Mouse (Mus musculus): ENCODE measurements around the gene Lrfn2.

Lrfn2 gene

DNA sequence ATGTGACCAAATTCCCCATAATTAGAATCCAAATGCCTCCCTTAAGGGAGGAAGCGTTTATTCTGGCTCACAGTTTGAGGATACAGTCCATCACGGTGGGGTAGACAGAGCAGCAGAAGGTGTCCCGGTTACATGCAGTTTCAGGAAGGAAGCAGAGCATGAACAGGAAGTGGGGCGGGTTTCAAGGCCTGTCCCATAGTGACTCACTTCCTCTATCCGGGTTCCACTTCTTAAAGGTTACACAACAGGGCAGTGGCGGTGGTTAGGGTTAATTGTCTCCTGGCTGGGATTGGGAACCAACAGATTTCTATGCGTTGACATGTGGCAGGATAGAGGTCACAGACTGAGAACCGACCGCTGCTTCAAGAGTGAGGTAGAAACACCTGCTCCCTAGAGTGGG, 31.6 kb downstream of the Lrfn2 start:
- DNase-seq (ENCODE audit: low spot score in 2 of 2) = no peak

DNA sequence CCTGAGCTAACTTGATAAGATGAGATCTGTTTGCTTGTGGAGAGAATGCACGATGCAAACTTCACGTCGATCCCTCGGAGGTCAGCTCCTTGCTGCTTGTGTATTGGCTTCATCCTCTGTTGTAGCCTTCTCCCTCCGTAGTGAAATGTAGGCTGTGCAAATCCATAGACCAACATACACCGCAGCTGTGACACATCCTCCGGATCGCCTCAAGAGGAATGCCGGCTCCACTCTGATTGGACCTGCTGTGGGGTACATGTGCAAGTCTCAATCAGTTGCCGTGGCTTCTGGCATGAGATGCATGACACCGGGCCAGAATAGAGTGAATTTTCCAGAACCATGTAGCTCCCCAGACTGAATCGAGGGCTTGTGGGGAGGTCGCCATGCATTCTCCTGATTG, 36.1 kb downstream of the Lrfn2 start:
- DNase-seq (ENCODE audit: low spot score in 2 of 2) = peak; percentile 41 to 48

DNA sequence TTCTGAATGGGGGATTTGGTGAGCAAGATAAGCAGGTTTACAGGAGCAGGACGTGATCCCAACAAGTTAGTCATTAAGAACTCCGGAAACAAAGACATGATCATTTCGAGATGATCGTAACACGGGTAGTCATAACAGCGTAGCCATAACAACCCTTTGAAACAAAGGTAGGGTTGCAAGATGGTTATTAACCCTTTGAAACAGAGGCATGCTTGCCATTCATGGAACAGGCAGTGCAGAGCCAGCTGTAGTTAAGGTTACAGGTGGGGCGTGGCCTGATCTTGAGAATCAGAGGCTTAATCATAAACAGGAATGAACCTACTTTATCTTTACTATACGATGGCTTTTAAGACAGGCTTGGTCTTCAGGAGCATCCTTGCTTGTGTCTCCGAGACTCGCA, 39.1 kb downstream of the Lrfn2 start:
- DNase-seq (ENCODE audit: low spot score in 2 of 2) = no peak

DNA sequence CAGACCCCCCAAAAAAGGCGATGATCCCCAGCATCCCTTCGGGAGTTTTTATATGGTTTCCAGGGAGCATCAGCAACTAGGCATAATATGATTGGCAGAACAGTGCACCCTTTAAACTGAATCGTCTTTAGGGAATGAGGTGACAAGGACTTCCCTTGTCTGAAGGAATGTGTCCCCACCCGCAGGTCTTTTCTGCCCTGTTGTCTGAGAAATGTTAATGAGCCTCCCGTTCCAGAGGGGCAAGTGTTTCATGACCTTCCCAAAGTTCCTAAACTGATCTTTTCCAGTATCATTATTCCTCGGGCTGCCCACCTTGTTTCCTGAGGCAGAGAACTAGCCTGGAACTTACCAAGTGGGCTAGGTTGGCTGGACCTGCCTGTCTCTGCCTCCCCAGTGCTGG, 40.7 kb downstream of the Lrfn2 start:
- DNase-seq (ENCODE audit: low spot score in 2 of 2) = no peak

DNA sequence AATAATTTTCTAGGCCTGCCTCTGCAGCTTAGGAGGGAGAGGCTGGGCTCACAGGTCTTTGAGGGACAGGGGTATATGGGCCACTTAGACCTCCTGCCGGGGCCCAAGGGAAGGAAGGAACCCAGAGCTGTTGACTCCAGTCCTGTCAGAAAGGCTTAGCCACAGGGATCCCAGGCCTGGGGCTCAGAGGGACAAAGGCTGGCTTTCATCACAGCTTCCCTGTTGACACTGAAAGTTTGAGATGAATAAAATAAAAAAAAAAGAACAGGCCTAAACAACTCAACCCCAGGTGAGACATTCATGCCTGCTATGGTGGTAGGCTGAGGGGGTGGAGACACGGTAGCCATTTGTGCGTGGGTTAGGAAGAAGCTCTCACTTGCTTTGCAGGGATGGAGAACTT, 41.2 kb downstream of the Lrfn2 start:
- no peak for DNase-seq (ENCODE audit: low spot score in 2 of 2)

DNA sequence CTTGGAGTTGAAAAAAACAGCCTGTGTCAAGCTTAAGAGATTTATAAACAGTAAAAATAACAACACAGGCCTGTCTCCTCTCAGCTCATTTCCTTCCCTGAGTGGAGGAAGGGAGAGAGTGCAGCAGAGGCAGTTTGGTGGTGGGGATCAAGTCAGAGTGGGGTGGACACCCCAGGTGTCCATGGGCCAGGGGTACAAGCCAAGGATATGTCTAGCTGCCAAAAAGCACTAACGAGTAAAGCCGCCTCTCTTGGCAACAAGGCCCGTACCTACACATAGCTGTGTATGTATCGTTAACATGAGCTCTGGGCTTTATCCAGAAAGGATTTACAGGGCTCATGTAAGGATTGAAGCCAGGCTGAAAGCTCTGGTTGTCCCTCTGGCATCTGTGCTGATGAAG, 42.9 kb downstream of the Lrfn2 start:
- DNase-seq (ENCODE audit: low spot score in 2 of 2) = no peak

DNA sequence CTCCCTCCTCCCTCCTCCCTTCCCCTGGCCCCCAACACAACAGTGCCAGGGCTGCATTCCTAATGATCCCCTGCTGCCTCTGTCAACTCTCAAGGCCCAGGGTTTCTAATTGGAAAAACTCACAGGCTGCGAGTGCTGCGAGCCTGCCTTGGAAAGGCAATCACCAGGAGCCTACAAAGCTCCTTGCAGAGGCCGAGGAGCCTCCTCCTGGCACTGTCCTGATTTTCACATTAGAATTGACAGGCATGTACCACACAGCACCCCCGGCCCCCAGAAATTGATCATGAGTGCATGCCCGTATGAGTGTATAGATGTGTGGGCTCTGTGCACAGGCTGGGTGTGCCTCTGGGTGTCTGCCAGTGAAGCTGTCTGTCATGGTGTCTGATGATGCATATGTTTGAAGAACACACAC, 44.4 kb downstream of the Lrfn2 start:
- DNase-seq (ENCODE audit: low spot score in 2 of 2) = peak; percentile 75 to 84

DNA sequence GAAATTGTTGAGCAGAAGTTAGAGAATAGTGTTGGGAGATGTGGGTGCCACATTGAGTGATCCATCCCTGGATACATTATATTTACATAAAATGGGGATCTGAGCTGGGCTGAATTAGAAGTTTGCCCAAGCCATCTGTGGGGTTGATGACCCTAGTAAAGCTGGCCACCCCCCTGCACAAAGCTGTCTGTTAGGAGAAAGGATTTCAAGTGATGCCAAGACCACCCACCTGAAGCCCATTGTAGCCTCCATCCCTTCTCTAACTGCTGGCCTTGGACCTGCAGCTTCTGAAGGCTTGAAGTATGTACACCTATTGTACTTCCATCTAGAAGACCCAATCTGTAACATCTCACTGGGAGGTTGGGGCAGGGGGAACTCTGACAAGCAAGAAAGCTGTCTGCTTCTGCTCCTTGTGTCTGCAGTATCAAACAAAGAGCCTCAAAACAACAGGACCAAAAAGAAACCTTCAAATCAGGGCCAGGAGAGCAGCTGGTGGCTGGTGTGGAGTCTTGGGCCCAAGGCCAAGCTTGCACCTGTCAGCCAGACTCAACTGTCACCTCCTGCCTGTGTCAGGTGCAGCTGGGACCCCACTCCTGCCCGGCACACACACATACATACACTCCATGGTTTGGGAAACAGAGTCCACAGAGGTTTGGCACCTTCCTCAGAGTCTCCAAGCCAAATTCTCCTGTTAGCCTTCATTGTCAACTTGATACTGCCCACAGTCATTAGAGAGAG, 63.2 kb downstream of the Lrfn2 start:
- DNase-seq (ENCODE audit: low spot score in 2 of 2) = no peak

DNA sequence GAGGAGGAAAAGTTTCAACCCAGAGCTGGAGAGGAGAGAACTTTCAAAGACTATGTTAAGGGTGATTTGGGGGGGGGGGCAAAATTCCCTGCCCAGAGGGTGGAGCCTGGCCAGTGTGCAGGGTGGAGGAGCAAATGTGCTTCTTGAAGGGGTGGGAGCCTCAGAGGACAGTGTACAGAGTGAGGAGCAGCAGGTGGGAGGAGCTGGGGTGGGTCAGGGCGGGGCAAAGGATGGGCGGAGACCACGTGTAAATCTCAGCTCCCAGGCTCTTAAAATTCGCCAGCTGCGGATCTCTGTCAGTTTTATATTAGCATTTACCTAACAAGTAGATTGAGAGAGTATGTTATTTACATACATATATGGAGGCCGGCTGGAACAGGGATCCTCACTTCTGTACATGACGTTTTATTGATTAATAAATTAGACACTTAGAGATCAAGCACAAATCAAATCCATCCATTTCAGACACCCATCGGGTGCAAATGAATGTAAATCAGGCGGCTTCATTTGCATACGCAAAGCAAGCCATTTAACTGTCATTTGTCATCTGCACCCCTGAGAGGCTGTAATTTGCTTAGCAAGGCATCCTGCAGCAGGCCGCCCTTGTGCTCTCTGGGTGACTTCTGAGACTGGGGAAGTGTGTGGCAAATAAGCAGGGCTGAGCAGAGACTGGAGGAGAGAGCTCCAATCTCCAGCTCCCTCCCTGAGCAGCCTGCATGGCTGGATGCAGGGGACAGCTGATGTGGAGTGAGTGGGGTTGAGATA, 67.5 kb downstream of the Lrfn2 start:
- DNase-seq (ENCODE audit: low spot score in 2 of 2) = no peak

DNA sequence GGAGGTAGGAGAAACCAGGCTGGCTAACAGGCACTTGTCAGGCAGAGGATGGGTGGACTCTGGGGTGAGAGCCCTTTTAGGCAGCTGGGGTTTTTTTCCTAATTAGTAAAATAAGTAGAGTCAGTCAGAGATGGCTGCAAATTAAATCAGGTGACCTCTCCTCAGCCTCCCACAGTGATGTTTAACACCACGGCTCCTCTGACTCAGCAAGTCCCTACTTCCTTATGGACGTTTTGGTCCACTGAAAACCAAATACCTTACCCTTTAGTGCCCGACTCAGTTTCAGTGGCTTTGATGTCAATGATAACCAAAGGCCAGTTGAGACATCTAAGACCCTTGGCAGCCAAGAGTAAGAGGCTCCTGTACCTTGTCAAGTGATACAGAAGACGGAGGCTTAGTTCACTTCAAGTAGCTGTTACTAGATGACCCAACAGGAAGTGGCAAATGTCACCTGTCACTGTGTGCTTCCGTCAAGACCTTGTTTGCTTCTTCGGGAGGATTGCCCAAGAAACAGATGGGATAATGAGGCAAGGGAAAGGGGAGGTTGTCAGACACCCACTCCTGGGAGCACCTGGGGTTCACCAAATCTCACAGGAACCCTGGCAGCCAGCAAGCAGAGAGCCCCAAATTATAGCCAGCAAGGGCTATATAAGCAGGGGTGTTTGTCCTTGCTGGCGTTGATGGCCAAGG, 77.3 kb downstream of the Lrfn2 start:
- DNase-seq (ENCODE audit: low spot score in 2 of 2) = no peak

DNA sequence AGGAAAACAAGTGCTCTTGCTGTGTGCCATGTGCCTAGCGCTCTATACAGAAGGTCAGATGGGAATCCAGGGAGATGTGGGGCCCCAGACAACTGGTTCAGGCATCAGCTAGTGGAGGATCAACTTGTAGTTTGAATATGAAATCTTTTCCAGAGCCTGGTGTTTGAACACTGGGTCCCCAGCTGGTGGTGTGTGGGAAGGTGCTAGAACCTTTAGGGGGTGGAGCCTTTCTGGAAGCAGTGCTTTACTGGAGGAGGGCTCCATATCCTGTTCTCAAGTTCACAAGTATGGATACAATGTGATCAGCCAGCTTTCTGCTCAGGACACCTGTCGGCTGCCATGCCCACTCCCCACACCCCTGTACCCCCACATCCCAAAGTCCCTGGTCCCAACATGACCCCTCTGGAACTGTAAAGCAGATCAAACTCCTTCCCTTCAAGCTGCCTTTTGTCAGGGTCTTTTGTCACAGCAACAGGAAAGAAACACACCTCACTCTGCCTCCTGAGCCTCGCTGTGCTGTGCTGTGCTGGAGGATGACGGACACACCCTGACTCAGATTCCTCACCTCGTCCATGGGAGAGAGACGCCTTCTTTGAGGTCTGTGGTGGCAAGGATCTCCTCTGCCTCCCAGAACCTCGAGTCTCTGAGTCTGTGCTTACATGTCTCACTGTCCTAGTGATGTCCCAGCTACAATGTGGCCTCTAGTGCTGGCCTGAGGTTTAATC, 81.9 kb downstream of the Lrfn2 start:
- DNase-seq (ENCODE audit: low spot score in 2 of 2) = peak; percentile 71 to 72

DNA sequence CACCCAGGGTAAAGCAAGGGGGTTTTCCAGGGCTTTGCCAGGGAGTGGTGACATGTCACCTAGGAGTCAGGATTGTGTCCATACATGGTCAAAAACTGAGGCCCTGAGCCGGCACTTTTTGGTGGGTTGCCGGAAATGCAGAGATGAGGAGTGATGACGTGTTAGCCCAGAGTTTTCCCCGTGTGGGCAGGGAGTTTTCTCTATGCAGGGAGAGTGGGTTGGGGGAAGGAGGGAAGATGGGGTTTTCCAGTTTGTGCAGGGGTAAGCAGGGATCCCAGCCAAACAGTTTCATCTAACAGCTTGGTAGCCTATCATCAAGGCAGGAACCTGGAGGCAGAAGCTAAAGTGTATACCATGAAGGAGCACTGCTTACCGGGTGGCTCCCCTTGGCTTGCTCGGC, 83.2 kb downstream of the Lrfn2 start:
- peak; percentile 33 to 36 for DNase-seq (ENCODE audit: low spot score in 2 of 2)

DNA sequence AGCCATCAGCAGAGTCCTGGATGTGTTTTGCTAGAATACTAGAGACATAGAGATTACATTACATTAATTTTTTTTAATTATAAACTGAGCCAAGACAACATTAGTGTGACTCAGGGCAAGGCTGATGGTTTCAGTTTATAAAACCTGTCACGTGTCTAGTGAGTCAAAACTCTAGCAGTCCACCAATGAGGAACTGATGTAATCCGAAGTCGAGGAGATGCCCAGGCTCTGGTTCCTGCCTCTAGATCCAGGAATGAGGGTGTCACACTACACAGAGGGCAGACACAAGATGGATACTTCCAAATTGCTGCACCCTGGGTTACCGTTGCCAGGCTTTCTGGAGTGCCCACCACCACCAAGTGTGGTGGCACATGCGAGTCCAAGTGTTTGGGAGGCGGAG, 84.0 kb downstream of the Lrfn2 start:
- DNase-seq (ENCODE audit: low spot score in 2 of 2) = no peak

DNA sequence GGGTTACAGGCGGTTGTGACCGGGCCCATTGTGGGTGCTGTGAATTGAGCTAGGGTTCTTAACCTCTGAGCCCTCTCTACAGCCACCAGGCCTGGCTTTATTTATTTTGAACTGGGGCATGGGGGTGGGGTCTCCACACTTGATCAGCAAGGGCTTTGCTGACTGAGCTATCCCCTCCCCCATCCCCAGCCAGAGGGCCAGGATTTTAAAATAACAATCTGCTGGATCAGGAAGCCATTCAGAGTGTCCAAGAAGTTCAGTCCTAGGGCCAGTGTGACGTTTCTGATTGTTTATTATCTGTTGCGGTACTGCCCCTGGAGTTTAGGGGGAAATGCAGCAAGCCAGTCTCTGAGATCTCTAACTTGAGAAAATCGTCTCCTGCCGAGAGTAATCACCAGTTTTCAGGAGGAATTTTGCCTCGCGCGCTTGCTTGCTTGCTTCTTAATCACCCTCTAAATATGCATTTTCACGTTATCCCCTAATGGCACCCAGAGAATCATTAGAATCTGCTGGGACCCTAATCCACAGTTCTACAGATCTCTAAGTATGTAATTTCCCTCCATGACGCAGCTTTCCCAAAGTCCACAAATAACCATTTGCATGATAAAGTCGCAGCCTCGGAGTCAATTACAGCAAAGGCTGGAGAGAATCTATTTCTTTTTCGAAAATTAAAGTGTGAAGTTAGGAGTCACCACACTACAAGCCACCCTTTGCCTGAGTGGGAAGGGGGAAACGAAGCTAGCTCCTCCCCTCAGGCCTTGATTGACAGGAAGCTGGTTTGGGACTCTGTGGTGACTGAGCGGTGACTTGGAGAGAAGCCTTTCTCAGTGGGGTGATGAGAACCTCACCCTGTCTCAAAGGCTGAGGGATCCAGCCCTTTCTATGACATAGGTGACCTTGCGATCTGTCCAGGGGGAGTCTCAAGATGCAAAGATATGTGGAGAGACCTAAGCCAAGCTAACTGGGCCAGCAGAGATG, 85.5 kb downstream of the Lrfn2 start:
- no peak for DNase-seq (ENCODE audit: low spot score in 2 of 2)

DNA sequence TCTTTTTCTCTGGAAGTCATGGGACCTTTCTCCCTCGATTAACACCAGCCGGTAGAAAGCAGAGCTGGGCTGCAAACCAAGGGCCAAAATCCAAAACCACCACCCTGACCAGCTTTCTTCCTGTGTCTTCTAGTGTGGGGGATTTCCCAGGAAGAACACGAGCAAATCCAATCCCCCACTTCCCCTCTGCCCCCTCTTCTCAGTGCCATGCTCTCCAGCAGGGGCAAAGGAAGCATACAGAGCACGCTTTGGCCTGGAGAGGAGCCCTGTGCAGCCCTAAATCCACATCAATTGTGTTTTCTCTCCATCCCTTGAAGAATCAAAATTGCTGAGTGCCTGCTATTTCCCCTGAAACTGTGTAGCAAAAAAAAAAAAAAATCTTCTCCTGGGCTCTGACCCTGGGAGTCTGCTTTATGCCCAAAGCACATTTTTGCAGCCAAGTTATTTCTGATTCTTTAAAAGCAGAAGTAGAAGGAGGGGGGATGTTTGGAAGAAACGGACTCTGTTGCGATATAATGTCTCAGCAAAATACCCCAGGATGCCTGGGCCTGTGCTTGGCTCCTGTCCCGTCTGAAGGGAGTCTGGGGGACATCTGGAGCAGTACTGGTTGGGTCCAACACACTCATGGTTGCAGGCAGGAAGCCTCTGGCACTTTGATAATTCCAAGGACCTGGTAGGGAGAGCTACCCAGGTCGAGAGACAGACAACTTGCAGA, 86.8 kb downstream of the Lrfn2 start:
- DNase-seq (ENCODE audit: low spot score in 2 of 2) = no peak

DNA sequence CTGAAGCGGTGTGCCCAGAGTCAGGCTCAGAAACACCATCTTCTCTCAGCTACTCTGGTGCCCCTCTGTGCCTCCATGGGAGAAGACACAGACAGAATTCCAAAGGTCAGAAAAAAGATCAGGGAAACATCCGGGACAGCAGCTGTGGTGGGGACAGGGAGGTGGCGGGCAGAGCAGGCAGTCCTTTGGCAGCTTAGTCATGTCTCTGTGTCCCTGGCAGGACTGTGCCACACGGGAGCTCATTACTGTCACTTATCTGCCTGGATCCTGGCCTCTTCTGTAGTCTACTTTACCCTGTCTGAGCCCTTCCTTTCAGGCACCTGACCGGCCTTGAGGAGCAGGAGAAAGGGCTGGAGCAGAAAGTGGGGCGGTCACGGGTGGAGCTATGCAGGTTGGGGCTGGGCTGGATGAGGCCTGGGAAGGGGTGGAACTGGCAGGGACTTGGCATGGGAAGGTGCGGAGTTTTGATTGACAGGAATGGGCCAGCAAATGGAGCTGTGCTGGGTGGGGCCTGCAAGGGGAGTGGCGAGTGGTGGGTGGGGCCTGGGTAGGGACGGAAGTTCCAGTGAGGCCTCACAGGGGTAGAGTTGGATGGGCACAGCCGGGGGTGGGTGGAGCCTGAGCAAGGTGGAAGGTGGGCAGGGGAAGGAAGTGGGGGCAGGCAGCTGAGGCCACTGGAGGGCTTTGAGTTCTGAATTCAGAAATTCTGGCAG, 97.5 kb downstream of the Lrfn2 start:
- peak; percentile 59 to 63 for DNase-seq (ENCODE audit: low spot score in 2 of 2)

DNA sequence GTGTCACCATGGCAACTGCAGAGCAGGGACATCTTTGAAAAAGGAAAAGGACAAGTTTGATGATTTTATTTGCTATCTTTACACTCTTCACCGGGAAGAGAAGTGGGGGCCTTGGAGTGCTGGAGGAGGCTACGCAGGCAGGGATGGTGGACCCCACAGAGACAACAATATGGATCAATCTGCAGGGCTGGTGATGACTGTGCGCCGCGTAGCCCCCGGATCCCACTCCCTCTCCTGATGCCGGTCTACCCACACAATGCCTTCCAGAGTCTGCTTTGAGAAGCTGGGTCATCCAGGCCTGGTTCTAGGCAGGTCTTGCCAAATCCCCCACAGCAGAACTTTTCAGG, 98.1 kb downstream of the Lrfn2 start:
- peak; percentile 54 to 56 for DNase-seq (ENCODE audit: low spot score in 2 of 2)

DNA sequence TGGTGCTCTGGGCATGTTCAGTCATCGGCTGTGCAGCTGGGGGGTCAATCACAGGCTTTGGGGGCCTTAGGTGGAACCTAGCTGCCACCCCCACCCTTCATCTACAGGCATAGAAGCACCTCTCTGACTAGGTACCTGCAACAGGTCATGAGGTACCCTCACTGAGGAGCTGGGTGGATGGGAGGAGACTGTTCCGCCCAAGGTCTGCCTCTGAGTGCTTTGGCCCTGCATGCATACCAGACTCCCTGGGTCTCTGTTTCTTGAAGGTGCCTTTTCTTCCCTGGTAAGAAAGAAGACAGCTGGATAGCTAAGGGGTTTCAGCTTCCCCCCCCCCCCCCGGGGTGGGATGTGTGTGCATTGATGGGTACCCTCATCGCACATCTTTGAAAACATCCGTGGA, 98.7 kb downstream of the Lrfn2 start:
- DNase-seq (ENCODE audit: low spot score in 2 of 2) = no peak

DNA sequence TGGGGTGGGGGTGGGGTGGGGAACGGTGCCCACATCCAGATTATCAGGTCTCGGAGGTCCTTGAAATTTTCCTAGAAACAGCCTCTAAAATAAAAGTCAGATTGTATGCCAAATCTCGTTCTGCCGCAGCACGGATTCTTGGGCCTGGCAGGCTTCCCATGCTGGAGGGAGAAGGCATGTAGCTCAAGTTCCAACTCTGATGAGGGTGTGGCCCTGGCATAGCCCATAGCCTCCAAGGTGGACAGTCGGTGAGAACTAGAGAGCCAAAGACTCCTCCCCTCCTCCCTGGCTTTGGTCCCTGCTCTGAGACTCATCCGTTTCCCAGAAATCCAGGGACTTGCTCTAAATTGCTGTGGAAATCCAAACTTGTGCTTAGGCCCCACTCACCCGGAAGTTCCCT, 99.6 kb downstream of the Lrfn2 start:
- no peak for DNase-seq (ENCODE audit: low spot score in 2 of 2)

DNA sequence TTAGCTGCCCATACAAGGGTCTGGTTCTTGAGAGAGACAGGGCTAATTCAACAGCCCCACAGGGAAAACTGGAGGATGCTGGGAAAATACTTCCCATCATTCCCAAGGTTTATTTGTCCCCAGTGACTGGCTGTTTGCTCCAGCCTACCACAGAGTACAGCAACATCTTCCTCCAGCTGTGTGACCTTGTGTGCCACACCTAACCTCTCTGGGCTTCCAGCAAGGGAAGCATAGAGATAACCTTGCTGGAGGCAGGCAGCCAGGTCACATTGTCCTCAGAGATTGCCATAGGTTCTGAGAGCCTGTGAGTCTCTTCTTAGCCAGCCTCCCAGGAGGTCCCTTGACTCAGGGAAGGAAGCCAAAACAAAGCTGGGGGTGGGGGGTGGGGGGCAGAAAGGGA, 101.1 kb downstream of the Lrfn2 start:
- no peak for DNase-seq (ENCODE audit: low spot score in 2 of 2)

Data from right cerebral cortex, adult 2 months (tissue).